Mouse (Mus musculus): ENCODE results near the gene Etfrf1.

The Etfrf1 gene

DNA sequence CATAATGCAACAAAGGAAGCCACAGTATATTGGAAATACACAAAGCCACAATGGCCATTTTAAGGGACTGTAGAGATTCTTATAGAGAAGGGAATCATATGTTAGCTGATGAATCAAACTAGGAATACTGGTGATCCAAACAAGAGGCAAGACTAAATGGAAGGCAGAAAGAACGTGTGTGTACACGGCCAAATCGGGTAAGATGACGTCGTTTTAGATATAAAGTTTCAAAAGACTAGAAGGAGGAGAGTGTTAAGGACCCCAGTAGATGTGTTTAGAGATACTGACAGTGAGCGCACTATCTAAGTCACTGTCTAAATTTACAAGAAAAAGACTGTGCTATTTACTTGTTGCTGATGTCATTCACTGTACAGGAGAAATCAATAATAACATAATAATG lies 13.3 kb downstream of the Etfrf1 start:
- DNase-seq (ENCODE audit: extremely low spot score, low spot score), result no peak

DNA sequence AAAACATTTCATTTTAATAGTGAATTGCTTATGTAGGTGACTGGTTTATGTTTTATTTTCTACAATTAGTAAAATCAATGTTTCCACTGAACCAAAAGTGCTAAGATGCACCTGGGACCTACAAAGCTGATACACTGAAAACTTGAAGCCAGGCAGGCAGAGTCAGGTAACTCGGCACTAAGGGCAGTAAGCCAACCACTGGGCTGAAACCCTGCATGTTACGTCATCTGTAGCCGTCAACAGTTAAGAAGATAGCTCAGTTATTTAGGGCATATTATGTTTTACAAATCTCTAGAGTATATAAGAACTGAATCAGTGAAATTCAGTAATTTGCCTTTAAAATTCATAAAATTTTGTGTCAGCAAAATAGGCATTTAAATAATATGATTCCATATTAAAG lies 15.4 kb downstream of the Etfrf1 start:
- DNase-seq (ENCODE audit: extremely low spot score, low spot score), result no peak

- DNase-seq (ENCODE audit: extremely low spot score, low spot score), result no peak
Measured at GRCm38 (mm10) chr6:145234391-145234790, 23.5 kb downstream of the Etfrf1 start.

DNA sequence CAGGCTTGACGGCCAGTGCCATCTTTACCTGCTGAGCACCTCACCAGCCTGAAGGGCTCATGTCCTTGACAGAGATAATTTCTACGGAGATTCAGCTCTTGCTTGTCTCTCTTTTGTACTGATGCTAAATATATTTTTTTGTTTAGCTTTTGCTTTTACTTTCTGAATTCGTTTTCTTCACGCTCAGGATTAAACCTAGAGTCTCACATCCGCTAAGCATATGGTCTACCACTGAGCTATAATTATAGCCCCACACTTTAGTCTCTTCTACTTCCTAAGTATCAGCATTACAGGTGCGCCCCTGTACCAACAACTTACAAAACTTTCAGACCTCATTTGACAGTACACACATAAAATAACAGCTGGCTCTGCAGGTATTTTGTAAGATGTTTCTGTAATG lies 24.4 kb downstream of the Etfrf1 start:
- no peak for DNase-seq (ENCODE audit: extremely low spot score, low spot score)

- DNase-seq (ENCODE audit: extremely low spot score, low spot score), result no peak
Measured at GRCm38 (mm10) chr6:145237148-145237547, 26.2 kb downstream of the Etfrf1 start.

- no peak for DNase-seq (ENCODE audit: extremely low spot score, low spot score)
Measured at GRCm38 (mm10) chr6:145240285-145240684, 29.4 kb downstream of the Etfrf1 start.

DNA sequence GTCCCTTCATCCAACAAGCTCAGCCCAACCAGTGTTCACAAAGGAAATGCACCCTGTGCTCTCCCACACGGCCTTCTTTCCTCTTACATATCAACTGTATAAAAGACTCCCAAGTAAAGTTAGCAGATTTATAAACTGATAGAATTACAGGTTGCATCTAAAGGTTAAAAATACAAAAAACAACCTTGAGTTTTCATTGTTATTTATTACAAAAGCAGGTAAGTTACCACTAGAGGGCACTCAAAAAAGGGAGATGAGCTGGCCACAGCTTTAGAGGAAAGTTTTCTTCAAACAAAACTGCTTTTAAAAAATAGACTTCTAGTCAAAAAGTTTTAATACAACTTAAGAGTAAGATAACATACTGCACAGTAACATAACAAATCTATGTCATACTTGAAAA lies 31.6 kb downstream of the Etfrf1 start:
- DNase-seq (ENCODE audit: extremely low spot score, low spot score), result no peak

GRCm38 (mm10) chr6:145246841-145247240 lies 35.9 kb downstream of the Etfrf1 start:
- no peak for DNase-seq (ENCODE audit: extremely low spot score, low spot score)

DNA sequence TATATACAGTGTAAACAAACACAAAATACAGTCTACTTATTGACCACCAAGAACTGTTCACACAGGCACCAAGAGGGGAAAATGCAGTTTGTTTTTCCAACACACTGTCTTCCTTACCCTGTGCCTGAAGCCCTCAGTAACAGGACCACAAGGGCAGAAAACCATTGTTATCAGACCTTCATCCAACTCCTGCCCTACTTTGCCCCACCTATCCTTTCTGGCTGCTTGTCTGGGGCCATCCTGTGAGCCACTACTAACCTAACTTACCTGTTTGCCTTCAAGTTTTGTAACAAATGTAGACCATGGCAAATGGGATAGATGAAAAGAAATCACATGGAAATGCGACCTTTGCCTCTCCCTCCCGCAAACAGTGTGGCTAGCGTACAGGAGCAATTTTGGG lies 37.0 kb downstream of the Etfrf1 start:
- DNase-seq (ENCODE audit: extremely low spot score, low spot score), result no peak

DNA sequence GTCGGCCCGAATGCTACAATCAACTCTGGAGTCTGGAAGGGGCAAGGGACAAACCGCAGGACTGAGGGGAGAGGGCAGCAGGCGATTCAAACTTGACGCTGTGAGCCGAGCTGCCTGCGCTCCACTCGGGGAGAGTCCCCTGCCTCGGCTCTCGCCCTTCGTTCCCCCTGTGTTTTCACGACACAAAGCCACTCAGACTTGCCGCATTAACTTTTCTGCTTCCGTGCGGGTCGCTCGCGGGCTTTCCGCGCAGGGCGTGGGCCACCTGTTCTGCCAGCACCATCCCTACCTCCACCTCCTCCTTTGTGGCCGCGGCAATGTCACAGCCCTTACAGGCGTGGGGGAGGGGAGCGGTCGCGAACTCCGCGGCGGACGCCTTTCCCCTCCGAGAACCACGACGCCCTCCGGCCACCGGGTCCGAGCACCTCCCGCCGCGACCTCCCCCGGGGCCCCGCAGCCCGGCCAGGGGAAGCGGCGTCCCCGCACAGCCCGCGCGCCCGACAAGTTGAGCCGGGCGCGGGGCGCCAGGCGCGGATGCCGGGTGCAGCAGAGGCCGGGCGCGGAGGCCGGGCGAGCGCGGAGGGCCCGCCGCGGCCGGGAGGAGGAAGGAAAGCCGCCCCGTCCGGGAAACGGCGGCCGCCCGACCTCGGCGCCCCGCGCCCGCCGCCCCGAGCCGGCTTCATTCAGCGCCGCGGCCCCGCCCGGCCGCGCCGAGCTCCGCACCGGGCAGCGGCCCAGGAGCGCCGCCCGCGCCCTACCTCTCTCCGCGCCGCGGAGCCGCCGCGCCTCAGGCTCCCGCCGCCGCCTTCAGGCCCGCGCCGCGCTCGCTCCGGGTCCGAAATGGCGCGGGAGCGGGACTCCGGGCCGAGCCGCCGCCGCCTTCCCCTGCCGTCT lies 38.6 kb downstream of the Etfrf1 start:
- peak; percentile 76 for DNase-seq (ENCODE audit: extremely low spot score, low spot score)

DNA sequence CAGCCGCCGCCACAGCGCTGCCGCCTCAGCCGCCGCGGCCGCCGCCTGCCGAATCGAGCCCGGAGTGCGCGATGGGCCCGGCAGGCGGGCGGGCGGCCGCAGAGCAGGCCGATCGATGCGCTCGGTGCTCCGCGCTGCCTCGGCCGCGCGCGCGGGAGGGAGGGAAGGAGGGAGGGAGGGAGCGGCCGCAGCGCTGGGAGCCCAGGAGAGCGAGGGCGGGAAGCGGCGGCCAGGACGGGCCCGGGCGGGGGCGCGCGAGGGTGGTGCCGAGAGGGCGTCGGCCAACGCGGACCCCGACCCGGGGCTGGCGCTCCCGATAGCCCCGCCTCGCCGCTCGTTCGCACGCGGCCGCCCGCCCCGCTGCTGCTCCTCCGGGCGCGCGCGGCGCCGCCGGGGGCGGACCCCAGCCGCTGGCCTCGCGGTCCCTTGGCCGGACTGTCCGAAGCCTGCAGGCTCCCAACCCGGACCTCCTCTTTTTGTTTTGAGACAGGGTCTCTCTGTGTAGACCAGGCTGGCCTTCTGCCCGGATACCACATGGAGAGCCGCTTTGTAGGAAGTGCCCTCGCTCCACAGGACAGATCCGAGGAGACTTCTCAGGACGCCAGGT lies 39.4 kb downstream of the Etfrf1 start, which contains the start of gene Kras:
Gene Kras, minus strand, starts transcription at position 55 of the 607 bp plus-strand sequence.
- peak; percentile 97 for DNase-seq (ENCODE audit: extremely low spot score, low spot score)

GRCm38 (mm10) chr6:145250820-145251219 lies 39.9 kb downstream of the Etfrf1 start:
- no peak for DNase-seq (ENCODE audit: extremely low spot score, low spot score)

DNA sequence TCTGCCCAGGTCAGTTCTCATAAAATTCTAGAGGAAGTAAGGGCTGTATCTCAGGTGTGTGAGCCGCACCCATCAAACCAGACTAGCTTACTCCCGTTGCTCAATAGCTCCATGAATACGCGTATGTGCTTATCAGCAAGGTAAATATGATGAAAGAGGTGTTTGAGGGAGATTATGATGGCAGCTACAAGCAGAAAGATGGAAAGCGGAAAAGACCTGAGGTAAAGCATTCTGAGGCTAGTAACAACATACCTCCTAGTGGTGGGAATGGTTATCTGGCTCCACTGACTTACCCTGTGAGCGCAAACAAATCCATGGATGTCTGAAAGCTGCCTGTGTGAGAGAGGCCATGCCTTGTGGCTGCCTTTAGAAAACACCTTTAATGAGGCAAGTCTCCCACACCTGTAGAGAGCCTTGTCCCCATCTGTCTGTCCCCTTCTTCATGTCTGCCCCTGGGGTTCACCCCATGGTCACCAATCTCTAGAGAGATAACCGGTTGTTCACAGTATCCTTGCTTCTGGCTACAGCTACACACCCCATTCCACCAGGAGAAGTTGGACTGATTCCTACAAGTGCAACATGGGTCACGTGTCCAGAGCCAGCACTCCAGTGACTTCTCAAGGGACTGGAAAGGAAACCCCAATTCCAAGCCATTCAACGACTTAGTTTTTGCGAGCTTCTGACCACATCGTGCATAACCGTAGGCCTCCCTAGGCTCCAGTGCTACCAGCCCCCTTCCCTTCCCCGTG lies 45.2 kb downstream of the Etfrf1 start:
- no peak for DNase-seq (ENCODE audit: extremely low spot score, low spot score)

GRCm38 (mm10) chr6:145256701-145257073 lies 45.8 kb downstream of the Etfrf1 start:
- DNase-seq (ENCODE audit: extremely low spot score, low spot score), result no peak

DNA sequence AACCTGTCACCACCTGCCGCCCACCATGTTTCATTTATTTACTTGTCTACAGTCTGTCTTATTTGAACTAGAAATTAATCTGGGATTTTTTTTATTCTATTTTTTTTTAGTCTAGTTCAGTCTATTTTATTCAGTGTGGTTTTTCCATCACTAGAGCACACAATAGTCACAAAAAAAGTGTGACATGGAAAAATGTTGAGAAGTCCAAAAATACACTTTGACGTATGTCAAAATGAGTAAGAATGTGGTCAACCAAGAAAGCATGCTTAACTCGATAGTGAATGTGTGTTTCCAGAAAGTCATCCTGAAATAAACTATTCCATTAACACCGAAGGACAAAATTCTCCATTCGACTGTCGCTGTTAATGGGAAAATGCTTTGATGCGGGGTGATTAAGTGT lies 51.4 kb downstream of the Etfrf1 start:
- no peak for DNase-seq (ENCODE audit: extremely low spot score, low spot score)
